Mouse (Mus musculus) myocyte (in vitro differentiated cells): ENCODE data around the gene Itgb2. TPM values are rescaled to one million over a fixed set of nuclear protein-coding genes. Genes with fewer than 3 reads are reported as not detected.

Experiments
- H3K27me3 ChIP-seq: one replicate; pipeline ENCODE4 v1.6.1; 2011; ENCODE audit not compliant: control insufficient read depth, insufficient read depth, insufficient read length
- H3K36me3 ChIP-seq: one replicate; pipeline ENCODE4 v1.6.1; 2011; ENCODE audit not compliant: control insufficient read depth, insufficient read depth
- H3K4me2 ChIP-seq: one replicate; pipeline ENCODE4 v1.6.1; 2011; ENCODE audit warnings: low read depth, control low read depth
- H3K4me3 ChIP-seq: one replicate; pipeline ENCODE4 v1.5.1; 2011; ENCODE audit warnings: mild to moderate bottlenecking, control low read depth, moderate library complexity
- H3K79me2 ChIP-seq: one replicate; pipeline ENCODE4 v1.6.1; 2011; ENCODE audit not compliant: control insufficient read depth, insufficient read depth
- H3ac ChIP-seq: one replicate; pipeline ENCODE4 v1.6.1; 2011; ENCODE audit not compliant: control insufficient read depth, insufficient read length
- CEBPB ChIP-seq: IDR thresholded peaks from 2 replicates; pipeline ENCODE4 v1.6.1; 2011; ENCODE audit warnings: mild to moderate bottlenecking, moderate library complexity; ENCODE audit not compliant: poor library complexity, insufficient read depth, severe bottlenecking
- E2F4 ChIP-seq: IDR thresholded peaks from one replicate; pipeline ENCODE4 v1.6.1; 2011; ENCODE audit warnings: mild to moderate bottlenecking, control low read depth, moderate library complexity; ENCODE audit not compliant: insufficient read depth
- MAX ChIP-seq: IDR thresholded peaks from one replicate; pipeline ENCODE4 v1.6.1; 2011; ENCODE audit warnings: low read depth, mild to moderate bottlenecking, control low read depth
- MYOD1 ChIP-seq, 3 experiments: IDR thresholded peaks; one replicate each; pipeline ENCODE4 v1.6.1; 2011; ENCODE audit warnings: control low read depth in 2 of 3, low read depth in 2 of 3, mild to moderate bottlenecking in 2 of 3, moderate library complexity in 1 of 3; ENCODE audit not compliant: insufficient read length in 2 of 3, control insufficient read depth in 1 of 3
- MYOG ChIP-seq, 3 experiments: IDR thresholded peaks; one replicate each; pipeline ENCODE4 v1.6.1; 2011; ENCODE audit warnings: control low read depth in 2 of 3, low read depth in 2 of 3, mild to moderate bottlenecking in 2 of 3; ENCODE audit not compliant: insufficient read length in 2 of 3, control insufficient read depth in 1 of 3, insufficient read depth in 1 of 3
- POLR2A ChIP-seq: IDR thresholded peaks from one replicate; pipeline ENCODE4 v1.6.1; 2011; ENCODE audit warnings: low read depth, mild to moderate bottlenecking, control low read depth, moderate library complexity; ENCODE audit not compliant: insufficient read length
- POLR2AphosphoS2 ChIP-seq: IDR thresholded peaks from one replicate; pipeline ENCODE4 v1.6.1; 2011; ENCODE audit warnings: low read depth, control low read depth; ENCODE audit not compliant: insufficient read length
- REST ChIP-seq: IDR thresholded peaks from one replicate; pipeline ENCODE4 v1.6.1; 2011; ENCODE audit warnings: mild to moderate bottlenecking, control low read depth, moderate library complexity; ENCODE audit not compliant: insufficient read depth, insufficient read length
- SRF ChIP-seq: IDR thresholded peaks from one replicate; pipeline ENCODE4 v1.6.1; 2011; ENCODE audit warnings: low read depth; ENCODE audit not compliant: control insufficient read depth, insufficient read length
- TCF12 ChIP-seq: IDR thresholded peaks from one replicate; pipeline ENCODE4 v1.6.1; 2011; ENCODE audit warnings: mild to moderate bottlenecking, control low read depth; ENCODE audit not compliant: poor library complexity, insufficient read depth, severe bottlenecking
- TCF3 ChIP-seq: IDR thresholded peaks from one replicate; pipeline ENCODE4 v1.6.1; 2011; ENCODE audit warnings: low read depth, control low read depth; ENCODE audit not compliant: insufficient read length
- USF1 ChIP-seq: IDR thresholded peaks from one replicate; pipeline ENCODE4 v1.6.1; 2011; ENCODE audit warnings: low read depth, mild to moderate bottlenecking, control low read depth, moderate library complexity
- polyA plus RNA-seq: library from polyadenylated mRNA; unstranded; fragments of >200 nt; fragmentation: generic; extraction: Trizol; gene quantifications from one replicate; pipeline ENCODE4 v1.2.1, GENCODE M21; 2012; ENCODE audit warnings: missing spikeins

Gene Itgb2
- polyA plus RNA-seq, 1 experiment, result 1.3 TPM

DNA sequence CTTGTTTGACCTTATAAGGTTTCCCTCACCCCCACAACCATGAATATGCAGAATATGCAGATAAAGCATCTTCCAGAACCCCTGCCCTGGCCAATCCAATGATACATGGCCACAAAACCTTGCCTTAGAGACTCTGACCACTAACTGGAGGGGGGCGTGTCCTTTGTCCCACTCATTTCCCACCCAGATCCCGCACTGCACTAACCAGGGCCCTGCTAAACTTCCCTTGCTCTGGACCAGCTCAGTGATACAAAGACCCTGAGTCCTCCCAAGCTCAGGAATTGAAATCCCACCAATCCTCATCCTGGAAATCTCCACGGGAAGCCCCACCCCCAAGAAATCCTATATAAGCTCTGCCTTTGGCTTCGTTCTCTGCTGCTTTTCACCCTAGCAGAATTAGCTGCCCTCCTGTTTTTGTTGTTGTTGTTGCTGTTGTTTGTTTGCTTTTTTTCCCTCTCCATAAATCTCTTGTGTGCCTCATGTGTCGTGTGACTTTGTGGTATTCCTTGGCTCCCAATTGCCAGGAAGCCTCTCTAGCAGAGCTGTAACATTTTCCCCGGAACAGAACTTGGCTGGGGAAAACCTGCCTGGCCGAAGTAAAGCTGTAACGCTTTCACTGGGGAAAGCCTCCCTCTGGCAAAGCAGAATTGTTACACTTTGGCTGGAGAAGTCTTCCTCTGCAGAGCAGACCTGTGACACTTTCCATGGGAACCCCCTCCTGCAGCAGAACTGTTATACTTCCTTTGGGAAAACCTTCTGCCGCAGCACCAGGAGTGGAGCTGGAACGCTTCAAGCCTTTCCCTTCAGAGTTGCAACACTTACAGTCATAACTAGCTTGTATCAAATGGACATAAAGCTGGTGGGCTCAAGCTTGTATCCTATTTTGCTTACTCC is 50.2 kb downstream of the Itgb2 start:
- Histone ChIP-seq H3K36me3 (no peaks in the 10 kb centered on the region), H3K79me2 (peaks cover 28% of the 10 kb centered on the region), H3K4me3 (peak overlapping the region; percentile 90), H3K4me2 (peak overlapping the region; percentile 98), H3K27me3 (no peaks in the 10 kb centered on the region), H3ac (no peak overlapping the region)
- no peak for TF ChIP-seq USF1
- TF ChIP-seq POLR2A, result no peak
- TF ChIP-seq TCF3, result no peak
- TF ChIP-seq MYOG (IDR thresholded peaks at IDR 0.05; ENCODE audit: control insufficient read depth in 1 of 3, insufficient read depth in 1 of 3, insufficient read length in 2 of 3, low read depth in 2 of 3), result no peak
- TF ChIP-seq POLR2AphosphoS2, result no peak
- TF ChIP-seq MYOD1 (IDR thresholded peaks at IDR 0.05; ENCODE audit: control insufficient read depth in 1 of 3, insufficient read length in 2 of 3, low read depth in 2 of 3), result no peak
- no peak for TF ChIP-seq SRF
- no peak for TF ChIP-seq TCF12
- no peak for TF ChIP-seq CEBPB
- TF ChIP-seq E2F4, result no peak
- no peak for TF ChIP-seq REST

DNA sequence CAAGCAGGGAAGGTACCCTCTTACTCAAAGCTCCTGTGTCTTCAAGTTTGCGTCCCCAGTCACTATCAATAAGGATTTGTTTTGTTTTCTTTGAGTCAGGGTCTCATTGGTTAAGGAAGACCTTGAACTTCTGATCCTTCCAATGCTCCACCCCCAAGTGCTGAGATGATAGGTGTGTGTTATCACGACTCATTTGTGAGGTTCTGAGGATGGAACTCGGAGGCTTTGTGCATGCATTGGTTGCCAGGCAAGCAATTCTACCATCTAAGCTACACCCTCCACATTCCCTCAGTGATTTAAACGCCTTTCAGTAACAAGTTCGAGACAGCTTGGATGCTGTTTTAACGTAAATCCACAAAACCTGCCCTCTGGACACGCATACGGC is 51.0 kb downstream of the Itgb2 start:
- H3K79me2 ChIP-seq, result peaks cover 35% of the 10 kb centered on the region
- peak overlapping the region; percentile 98 for H3K4me2 ChIP-seq
- peak overlapping the region; percentile 90 for H3K4me3 ChIP-seq
- H3K36me3 ChIP-seq, result peaks cover 3% of the 10 kb centered on the region
- TF ChIP-seq CEBPB (no peak), POLR2A (no peak), POLR2AphosphoS2 (no peak), MYOD1 (IDR thresholded peaks at IDR 0.05; ENCODE audit: control insufficient read depth in 1 of 3, insufficient read length in 2 of 3, low read depth in 2 of 3) (no peak), MAX (no peak), SRF (no peak), USF1 (no peak), TCF12 (no peak)
- peak overlapping the region; percentile 70 for H3ac ChIP-seq
- H3K27me3 ChIP-seq, result no peaks in the 10 kb centered on the region

DNA sequence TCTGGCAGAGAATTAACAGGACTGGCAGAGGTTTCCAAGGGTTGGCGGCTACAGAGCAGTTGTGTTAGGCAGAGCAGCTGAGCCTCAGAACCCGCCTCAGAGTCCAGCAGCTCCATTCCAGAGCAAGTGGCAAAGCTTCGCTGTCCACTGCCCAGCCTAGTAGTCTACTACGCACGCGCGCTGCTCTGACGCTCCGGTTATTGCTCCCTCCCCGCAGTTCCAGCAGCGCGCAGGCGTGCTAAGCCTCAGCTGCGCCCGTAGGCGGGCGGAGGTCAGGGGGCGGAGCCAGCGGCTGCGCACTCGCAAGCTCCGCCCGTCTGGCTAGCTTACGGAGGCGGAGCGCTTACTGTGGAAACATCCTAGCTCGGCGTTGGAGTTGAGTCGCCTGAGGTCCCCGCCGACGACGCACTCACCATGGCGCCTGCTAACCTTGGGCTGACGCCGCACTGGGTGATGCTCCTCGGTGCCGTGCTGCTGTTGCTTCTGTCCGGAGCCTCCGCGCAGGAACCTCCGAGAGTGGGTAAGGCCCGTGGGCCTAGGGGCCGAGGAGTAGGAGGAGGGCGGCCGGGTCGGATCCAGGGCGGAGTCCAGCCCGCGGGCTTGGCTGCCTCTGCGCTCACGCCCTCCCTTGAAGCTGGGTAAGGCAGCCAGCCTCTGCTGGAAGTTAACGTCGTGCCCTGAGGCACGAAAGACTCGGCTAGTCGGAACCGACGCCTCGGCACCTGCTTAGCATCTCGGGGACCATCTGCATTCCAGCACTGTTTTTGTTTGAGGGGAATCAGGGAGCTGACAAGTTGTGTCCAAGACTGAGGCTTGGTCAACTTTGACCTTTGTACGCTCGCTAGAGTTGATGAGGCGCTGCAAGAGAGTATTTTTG is 51.6 kb downstream of the Itgb2 start, which contains the start of gene Pttg1ip:
Gene Pttg1ip (plus strand): TSS at position 313 of the 877 bp plus-strand sequence.
- peak within 1 kb of the TSS; percentile 70 for H3ac ChIP-seq
- TF ChIP-seq SRF (peak; percentile 28), POLR2AphosphoS2 (peak; percentile 98), USF1 (no peak), TCF12 (no peak), E2F4 (no peak), MYOD1 (IDR thresholded peaks at IDR 0.05; ENCODE audit: control insufficient read depth in 1 of 3, insufficient read length in 2 of 3, low read depth in 2 of 3) (peak in 2 of 3 experiments; percentile 39 to 54), MYOG (IDR thresholded peaks at IDR 0.05; ENCODE audit: control insufficient read depth in 1 of 3, insufficient read depth in 1 of 3, insufficient read length in 2 of 3, low read depth in 2 of 3) (peak; percentile 0 to 72 (median 29)), TCF3 (no peak), MAX (no peak), REST (peak; percentile 58), POLR2A (peak; percentile 93), CEBPB (no peak)
- peak within 1 kb of the TSS; percentile 90 for H3K4me3 ChIP-seq

DNA sequence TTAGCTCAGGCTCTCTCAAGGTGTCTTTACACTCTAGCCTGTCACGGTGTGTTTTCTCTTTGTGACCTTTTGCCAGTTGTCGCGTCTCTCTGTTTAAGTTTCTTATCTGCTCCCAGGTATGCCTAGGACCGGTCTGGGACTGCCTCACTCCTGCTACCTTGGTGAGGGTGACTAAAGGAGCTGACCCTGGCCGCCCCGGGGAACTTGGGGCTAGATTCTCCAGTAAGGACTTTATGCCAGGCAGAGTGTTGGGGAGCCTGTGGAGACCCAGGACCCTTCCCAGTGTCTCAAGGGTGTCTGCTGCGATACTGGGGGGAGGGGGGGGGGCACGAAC is 52.2 kb downstream of the Itgb2 start:
- Histone ChIP-seq H3K36me3 (peaks cover 5% of the 10 kb centered on the region), H3ac (peak overlapping the region; percentile 70), H3K4me2 (peak overlapping the region; percentile 93), H3K4me3 (peak overlapping the region; percentile 90), H3K27me3 (no peaks in the 10 kb centered on the region), H3K79me2 (peaks cover 47% of the 10 kb centered on the region)
- TF ChIP-seq REST (no peak), TCF3 (no peak), TCF12 (no peak), E2F4 (no peak), MYOG (IDR thresholded peaks at IDR 0.05; ENCODE audit: control insufficient read depth in 1 of 3, insufficient read depth in 1 of 3, insufficient read length in 2 of 3, low read depth in 2 of 3) (no peak), SRF (no peak), MYOD1 (IDR thresholded peaks at IDR 0.05; ENCODE audit: control insufficient read depth in 1 of 3, insufficient read length in 2 of 3, low read depth in 2 of 3) (no peak), MAX (no peak), CEBPB (no peak), POLR2AphosphoS2 (no peak), USF1 (no peak), POLR2A (no peak)

More for the DNA sequence above, 51.6 kb downstream of the Itgb2 start, which contains the start of gene Pttg1ip:
- peaks cover 5% of the 10 kb centered on the region for H3K36me3 ChIP-seq
- H3K79me2 ChIP-seq, result peaks cover 41% of the 10 kb centered on the region
- H3K27me3 ChIP-seq, result no peaks in the 10 kb centered on the region
- H3K4me2 ChIP-seq, result peak within 1 kb of the TSS; percentile 98
